Mouse (Mus musculus): ENCODE measurements around the gene Tuba3a. TPM values are rescaled to one million over a fixed set of nuclear protein-coding genes. Genes with fewer than 3 reads are reported as not detected.

Gene Tuba3a
- total and polyA plus RNA-seq, 2 experiments from 2014 or later = not detected

GRCm38 (mm10) chr6:125323547-125323946 is 37.7 kb upstream of the Tuba3a start:
- Histone ChIP-seq H3K4me1 (ENCODE audit: insufficient read depth, low read length) (peaks cover 6% of the 10 kb centered on the region; the same call in 1 of the 2 replicates), H3K4me2 (ENCODE audit: low read depth, low read length, poor library complexity, severe bottlenecking) (no peak overlapping the region), H3K9me3 (ENCODE audit: low read length) (no peaks in the 10 kb centered on the region), H3K27ac (ENCODE audit: low read depth, low read length) (no peak overlapping the region), H3K36me3 (ENCODE audit: insufficient read depth, low read length) (no peaks in the 10 kb centered on the region), H3K9ac (replicated peaks; ENCODE audit: low read length, poor library complexity, severe bottlenecking) (no peak overlapping the region), H3K4me3 (ENCODE audit: low read depth, low read length) (no peak overlapping the region), H3K27me3 (ENCODE audit: insufficient read depth, low read length) (peaks cover 14% of the 10 kb centered on the region)
- no peak for ATAC-seq (ENCODE audit: low FRiP score)
- no peak for TF ChIP-seq CTCF (IDR thresholded peaks at IDR 0.05)
- 74% methylated on average over 6 of the region's 6 CpGs for WGBS
- no peak for DNase-seq (ENCODE audit: low spot score)

- no peak for TF ChIP-seq CTCF (IDR thresholded peaks at IDR 0.05)
- Histone ChIP-seq H3K4me3 (ENCODE audit: low read depth, low read length) (no peak overlapping the region), H3K36me3 (ENCODE audit: insufficient read depth, low read length) (no peaks in the 10 kb centered on the region), H3K27ac (ENCODE audit: low read depth, low read length) (no peak overlapping the region), H3K4me1 (ENCODE audit: insufficient read depth, low read length) (peaks cover 6% of the 10 kb centered on the region; the same call in 1 of the 2 replicates), H3K9me3 (ENCODE audit: low read length) (no peaks in the 10 kb centered on the region), H3K27me3 (ENCODE audit: insufficient read depth, low read length) (peaks cover 14% of the 10 kb centered on the region), H3K4me2 (ENCODE audit: low read depth, low read length, poor library complexity, severe bottlenecking) (no peak overlapping the region), H3K9ac (replicated peaks; ENCODE audit: low read length, poor library complexity, severe bottlenecking) (no peak overlapping the region)
- 54% methylated on average over 13 of the region's 13 CpGs for WGBS
- ATAC-seq (ENCODE audit: low FRiP score) (no peak), DNase-seq (ENCODE audit: low spot score) (no peak)
These were observed 37.0 kb upstream of the Tuba3a start for GRCm38 (mm10) chr6:125322794-125323193.

GRCm38 (mm10) chr6:125321114-125321855 is 35.4 kb upstream of the Tuba3a start:
- Histone ChIP-seq H3K27me3 (ENCODE audit: insufficient read depth, low read length) (peaks cover 14% of the 10 kb centered on the region), H3K4me3 (ENCODE audit: low read depth, low read length) (no peak overlapping the region), H3K4me2 (ENCODE audit: low read depth, low read length, poor library complexity, severe bottlenecking) (0 out of 2 replicates have a peak overlapping the region, but pooled peaks have one; percentile 3), H3K36me3 (ENCODE audit: insufficient read depth, low read length) (no peaks in the 10 kb centered on the region), H3K9me3 (ENCODE audit: low read length) (no peaks in the 10 kb centered on the region), H3K4me1 (ENCODE audit: insufficient read depth, low read length) (peaks cover 6% of the 10 kb centered on the region; the same call in 1 of the 2 replicates), H3K9ac (replicated peaks; ENCODE audit: low read length, poor library complexity, severe bottlenecking) (no peak overlapping the region), H3K27ac (ENCODE audit: low read depth, low read length) (no peak overlapping the region)
- DNase-seq (ENCODE audit: low spot score) (no peak), ATAC-seq (ENCODE audit: low FRiP score) (no peak)
- no peak for TF ChIP-seq CTCF (IDR thresholded peaks at IDR 0.05)
- WGBS = 10% methylated on average over 26 of the region's 26 CpGs

- 0 out of 2 replicates have a peak within 1 kb of the TSS, but pooled peaks have one; percentile 3 for H3K4me2 ChIP-seq (ENCODE audit: low read depth, low read length, poor library complexity, severe bottlenecking)
- WGBS = 95% methylated on average over 1 of the region's 1 CpGs
- peaks cover 14% of the 10 kb centered on the region for H3K27me3 ChIP-seq (ENCODE audit: insufficient read depth, low read length)
- H3K27ac ChIP-seq (ENCODE audit: low read depth, low read length) = no peak within 1 kb of the TSS
- H3K36me3 ChIP-seq (ENCODE audit: insufficient read depth, low read length) = no peaks in the 10 kb centered on the region
- ATAC-seq (ENCODE audit: low FRiP score) = no peak
- TF ChIP-seq CTCF (IDR thresholded peaks at IDR 0.05) = no peak
- H3K9me3 ChIP-seq (ENCODE audit: low read length) = no peaks in the 10 kb centered on the region
- no peak for DNase-seq (ENCODE audit: low spot score)
- H3K4me1 ChIP-seq (ENCODE audit: insufficient read depth, low read length) = peaks cover 6% of the 10 kb centered on the region; the same call in 1 of the 2 replicates
- no peak within 1 kb of the TSS for H3K9ac ChIP-seq (replicated peaks; ENCODE audit: low read length, poor library complexity, severe bottlenecking)
- no peak within 1 kb of the TSS for H3K4me3 ChIP-seq (ENCODE audit: low read depth, low read length)
These were observed 34.5 kb upstream of the Tuba3a start, which contains the start of gene Scnn1a for GRCm38 (mm10) chr6:125320323-125320722. TSS of gene Scnn1a (plus strand) at chr6:125320659.

- Histone ChIP-seq H3K4me1 (ENCODE audit: insufficient read depth, low read length) (peaks cover 6% of the 10 kb centered on the region; the same call in 1 of the 2 replicates), H3K27me3 (ENCODE audit: insufficient read depth, low read length) (peaks cover 14% of the 10 kb centered on the region), H3K4me3 (ENCODE audit: low read depth, low read length) (no peak overlapping the region), H3K4me2 (ENCODE audit: low read depth, low read length, poor library complexity, severe bottlenecking) (no peak overlapping the region), H3K36me3 (ENCODE audit: insufficient read depth, low read length) (no peaks in the 10 kb centered on the region), H3K9me3 (ENCODE audit: low read length) (no peaks in the 10 kb centered on the region), H3K27ac (ENCODE audit: low read depth, low read length) (no peak overlapping the region), H3K9ac (replicated peaks; ENCODE audit: low read length, poor library complexity, severe bottlenecking) (no peak overlapping the region)
- no peak for DNase-seq (ENCODE audit: low spot score)
- no peak for TF ChIP-seq CTCF (IDR thresholded peaks at IDR 0.05)
- no peak for ATAC-seq (ENCODE audit: low FRiP score)
These were observed 34.1 kb upstream of the Tuba3a start for GRCm38 (mm10) chr6:125319919-125320296.
